Mouse (Mus musculus): Measurements from ENCODE around the gene Asf1a.
A peak's percentile ranks its signal among the peaks of the same experiment; 100 is the strongest.

Gene Asf1a

DNA sequence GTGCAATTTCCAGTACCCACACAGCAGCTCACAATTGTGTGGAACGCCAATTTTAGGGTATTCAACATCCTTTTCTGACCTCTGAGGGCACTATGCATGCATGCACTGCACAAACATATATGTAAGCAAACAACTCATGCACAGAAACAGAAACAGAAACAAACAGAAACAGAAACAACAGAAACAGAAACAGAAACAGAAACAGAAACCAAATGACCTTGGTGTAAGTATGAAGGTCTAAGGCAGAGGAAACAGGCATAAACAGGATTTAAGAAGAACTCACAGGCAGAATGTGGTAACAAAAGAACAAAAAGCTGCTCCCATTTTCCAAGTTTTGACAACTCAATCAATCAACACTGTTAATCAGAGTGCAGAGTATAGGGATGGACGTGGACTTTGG lies 54.1 kb downstream of the Asf1a start:
- no peak for DNase-seq

DNA sequence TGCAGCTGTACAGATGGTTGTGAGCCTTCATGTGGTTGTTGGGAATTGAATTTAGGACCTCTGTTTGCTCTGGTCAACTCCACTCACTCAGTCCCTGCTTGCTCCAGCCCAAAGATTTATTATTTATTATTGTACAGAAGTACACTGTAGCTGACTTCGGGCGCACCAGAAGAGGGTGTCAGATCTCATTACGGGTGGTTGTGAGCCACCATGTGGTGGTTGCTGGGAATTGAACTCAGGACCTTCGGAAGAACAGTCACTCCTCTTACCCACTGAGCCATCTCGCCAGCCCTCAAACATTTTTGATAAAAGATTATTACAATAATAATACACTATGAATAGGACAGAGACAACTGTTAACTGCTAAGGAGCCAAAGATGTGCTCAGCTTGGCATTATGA lies 57.7 kb downstream of the Asf1a start:
- peak; percentile 10 for DNase-seq
